Mouse (Mus musculus): ENCODE data around the gene Ntsr2. TPM values are rescaled to one million over a fixed set of nuclear protein-coding genes. Genes with fewer than 3 reads are reported as not detected.
"Not testable (repeated sequence)": the region's sequence is repeated elsewhere in the genome, so short reads cannot be mapped to it uniquely, and the experiment has no call there.

Ntsr2 gene
- polyA plus RNA-seq, 1 experiment from 2014 or later = not detected

- 67% methylated on average over 4 of the region's 4 CpGs for WGBS
- Histone ChIP-seq H3K4me1 (peaks cover 8% of the 10 kb centered on the region), H3K4me3 (no peak overlapping the region), H3K9me3 (no peaks in the 10 kb centered on the region), H3K27me3 (replicated peaks) (peaks cover 60% of the 10 kb centered on the region), H3K36me3 (no peaks in the 10 kb centered on the region), H3K4me2 (no peak overlapping the region), H3K9ac (no peak overlapping the region), H3K27ac (replicated peaks) (no peak overlapping the region)
- ATAC-seq (ENCODE audit: extremely low read depth, insufficient number of reproducible peaks, low FRiP score, low TSS enrichment) = no peak
Measured at GRCm38 (mm10) chr12:16655604-16656003, 2.4 kb downstream of the Ntsr2 start.

- 65% methylated on average over 5 of the region's 5 CpGs for WGBS
- Histone ChIP-seq H3K36me3 (no peaks in the 10 kb centered on the region), H3K27me3 (replicated peaks) (peaks cover 53% of the 10 kb centered on the region)
Measured at GRCm38 (mm10) chr12:16656906-16657875, 4.0 kb downstream of the Ntsr2 start.

GRCm38 (mm10) chr12:16661459-16661858 lies 8.3 kb downstream of the Ntsr2 start:
- Histone ChIP-seq H3K27me3 (replicated peaks) (peaks cover 11% of the 10 kb centered on the region; the same call in 1 of the 2 replicates), H3K36me3 (no peaks in the 10 kb centered on the region), H3K4me1 (no peaks in the 10 kb centered on the region), H3K9ac (no peak overlapping the region), H3K4me2 (no peak overlapping the region), H3K9me3 (no peaks in the 10 kb centered on the region), H3K4me3 (no peak overlapping the region), H3K27ac (replicated peaks) (no peak overlapping the region)
- 78% methylated on average over 10 of the region's 10 CpGs for WGBS
- ATAC-seq (ENCODE audit: extremely low read depth, insufficient number of reproducible peaks, low FRiP score, low TSS enrichment) = no peak

More at GRCm38 (mm10) chr12:16656906-16657875, 4.0 kb downstream of the Ntsr2 start:
- Histone ChIP-seq H3K9ac (no peak overlapping the region), H3K4me2 (no peak overlapping the region), H3K4me3 (no peak overlapping the region), H3K4me1 (peaks cover 8% of the 10 kb centered on the region), H3K27ac (replicated peaks) (no peak overlapping the region), H3K9me3 (no peaks in the 10 kb centered on the region)
- no peak for ATAC-seq (ENCODE audit: extremely low read depth, insufficient number of reproducible peaks, low FRiP score, low TSS enrichment)

- Histone ChIP-seq H3K9ac (no peak overlapping the region), H3K27ac (replicated peaks) (no peak overlapping the region), H3K36me3 (no peaks in the 10 kb centered on the region), H3K4me1 (no peaks in the 10 kb centered on the region), H3K27me3 (replicated peaks) (peaks cover 6% of the 10 kb centered on the region; the same call in 1 of the 2 replicates), H3K4me3 (no peak overlapping the region), H3K9me3 (no peaks in the 10 kb centered on the region), H3K4me2 (no peak overlapping the region)
- 37% methylated on average over 2 of the region's 2 CpGs for WGBS
- no peak for ATAC-seq (ENCODE audit: extremely low read depth, insufficient number of reproducible peaks, low FRiP score, low TSS enrichment)
Measured at GRCm38 (mm10) chr12:16661936-16662335, 8.8 kb downstream of the Ntsr2 start.

GRCm38 (mm10) chr12:16662955-16663585 lies 9.9 kb downstream of the Ntsr2 start:
- Histone ChIP-seq H3K27ac (replicated peaks) (no peak overlapping the region), H3K27me3 (replicated peaks) (no peaks in the 10 kb centered on the region), H3K9me3 (no peaks in the 10 kb centered on the region), H3K4me2 (no peak overlapping the region), H3K4me3 (no peak overlapping the region), H3K9ac (no peak overlapping the region), H3K36me3 (no peaks in the 10 kb centered on the region), H3K4me1 (no peaks in the 10 kb centered on the region)
- ATAC-seq (ENCODE audit: extremely low read depth, insufficient number of reproducible peaks, low FRiP score, low TSS enrichment) = no peak
- WGBS = 64% methylated on average over 6 of the region's 6 CpGs

- WGBS = no CpG with 5 or more reads among the region's 2 CpGs
- Histone ChIP-seq H3K4me3 (no peak overlapping the region), H3K9ac (no peak overlapping the region), H3K27ac (replicated peaks) (no peak overlapping the region), H3K36me3 (no peaks in the 10 kb centered on the region), H3K4me1 (no peaks in the 10 kb centered on the region), H3K27me3 (replicated peaks) (no peaks in the 10 kb centered on the region), H3K4me2 (no peak overlapping the region), H3K9me3 (no peaks in the 10 kb centered on the region)
- no peak for ATAC-seq (ENCODE audit: extremely low read depth, insufficient number of reproducible peaks, low FRiP score, low TSS enrichment)
Measured at GRCm38 (mm10) chr12:16665022-16665421, 11.8 kb downstream of the Ntsr2 start.

GRCm38 (mm10) chr12:16669176-16669575 lies 16.0 kb downstream of the Ntsr2 start:
- Histone ChIP-seq H3K4me2 (no peak overlapping the region), H3K9me3 (no peaks in the 10 kb centered on the region), H3K4me1 (no peaks in the 10 kb centered on the region), H3K9ac (no peak overlapping the region), H3K27ac (replicated peaks) (no peak overlapping the region), H3K4me3 (no peak overlapping the region), H3K36me3 (no peaks in the 10 kb centered on the region), H3K27me3 (replicated peaks) (no peaks in the 10 kb centered on the region)
- 66% methylated on average over 3 of the region's 3 CpGs for WGBS
- no peak for ATAC-seq (ENCODE audit: extremely low read depth, insufficient number of reproducible peaks, low FRiP score, low TSS enrichment)

- Histone ChIP-seq H3K27me3 (replicated peaks) (no peaks in the 10 kb centered on the region), H3K4me1 (no peaks in the 10 kb centered on the region), H3K4me3 (no peak overlapping the region), H3K36me3 (no peaks in the 10 kb centered on the region), H3K9me3 (no peaks in the 10 kb centered on the region), H3K27ac (replicated peaks) (no peak overlapping the region), H3K9ac (no peak overlapping the region), H3K4me2 (no peak overlapping the region)
- WGBS = 90% methylated on average over 10 of the region's 10 CpGs
- no peak for ATAC-seq (ENCODE audit: extremely low read depth, insufficient number of reproducible peaks, low FRiP score, low TSS enrichment)
Measured at GRCm38 (mm10) chr12:16672246-16672645, 19.1 kb downstream of the Ntsr2 start.

- Histone ChIP-seq H3K4me3 (no peak overlapping the region), H3K4me1 (no peaks in the 10 kb centered on the region), H3K36me3 (no peaks in the 10 kb centered on the region), H3K9me3 (no peaks in the 10 kb centered on the region), H3K27me3 (replicated peaks) (no peaks in the 10 kb centered on the region), H3K9ac (no peak overlapping the region), H3K4me2 (no peak overlapping the region), H3K27ac (replicated peaks) (no peak overlapping the region)
- WGBS = 76% methylated on average over 9 of the region's 9 CpGs
- ATAC-seq (ENCODE audit: extremely low read depth, insufficient number of reproducible peaks, low FRiP score, low TSS enrichment) = no peak
Measured at GRCm38 (mm10) chr12:16690631-16691030, 37.4 kb downstream of the Ntsr2 start.

- Histone ChIP-seq H3K36me3 (no peaks in the 10 kb centered on the region), H3K9ac (no peak overlapping the region), H3K4me1 (0 out of 2 replicates have a peak, but pooled peaks cover 5% of the 10 kb centered on the region), H3K27me3 (replicated peaks) (no peaks in the 10 kb centered on the region), H3K4me2 (no peak overlapping the region), H3K27ac (replicated peaks) (no peak overlapping the region), H3K4me3 (no peak overlapping the region), H3K9me3 (no peaks in the 10 kb centered on the region)
- ATAC-seq (ENCODE audit: extremely low read depth, insufficient number of reproducible peaks, low FRiP score, low TSS enrichment) = no peak
- WGBS = 68% methylated on average over 5 of the region's 5 CpGs
Measured at GRCm38 (mm10) chr12:16694783-16695182, 41.6 kb downstream of the Ntsr2 start.

GRCm38 (mm10) chr12:16695252-16695651 lies 42.1 kb downstream of the Ntsr2 start:
- not testable (repeated sequence) for H3K27me3 ChIP-seq (replicated peaks); ATAC-seq (ENCODE audit: extremely low read depth, insufficient number of reproducible peaks, low FRiP score, low TSS enrichment); H3K9me3 ChIP-seq; H3K27ac ChIP-seq (replicated peaks); H3K4me3 ChIP-seq; H3K4me1 ChIP-seq; H3K36me3 ChIP-seq; H3K9ac ChIP-seq; H3K4me2 ChIP-seq
- 93% methylated on average over 7 of the region's 8 CpGs for WGBS
